Mouse (Mus musculus): ENCODE measurements around the gene Tnfrsf4.

- TF ChIP-seq CTCF (IDR thresholded peaks at IDR 0.05; ENCODE audit: low read depth, low read length) = no peak
- TF ChIP-seq POLR2A (IDR thresholded peaks at IDR 0.05; ENCODE audit: borderline replicate concordance, low read depth, low read length) = no peak
Measured at GRCm38 (mm10) chr4:156031255-156031592, 17.6 kb downstream of the Tnfrsf4 start.
